Mouse (Mus musculus): ENCODE measurements around the gene Rpa3.

Gene Rpa3

DNA sequence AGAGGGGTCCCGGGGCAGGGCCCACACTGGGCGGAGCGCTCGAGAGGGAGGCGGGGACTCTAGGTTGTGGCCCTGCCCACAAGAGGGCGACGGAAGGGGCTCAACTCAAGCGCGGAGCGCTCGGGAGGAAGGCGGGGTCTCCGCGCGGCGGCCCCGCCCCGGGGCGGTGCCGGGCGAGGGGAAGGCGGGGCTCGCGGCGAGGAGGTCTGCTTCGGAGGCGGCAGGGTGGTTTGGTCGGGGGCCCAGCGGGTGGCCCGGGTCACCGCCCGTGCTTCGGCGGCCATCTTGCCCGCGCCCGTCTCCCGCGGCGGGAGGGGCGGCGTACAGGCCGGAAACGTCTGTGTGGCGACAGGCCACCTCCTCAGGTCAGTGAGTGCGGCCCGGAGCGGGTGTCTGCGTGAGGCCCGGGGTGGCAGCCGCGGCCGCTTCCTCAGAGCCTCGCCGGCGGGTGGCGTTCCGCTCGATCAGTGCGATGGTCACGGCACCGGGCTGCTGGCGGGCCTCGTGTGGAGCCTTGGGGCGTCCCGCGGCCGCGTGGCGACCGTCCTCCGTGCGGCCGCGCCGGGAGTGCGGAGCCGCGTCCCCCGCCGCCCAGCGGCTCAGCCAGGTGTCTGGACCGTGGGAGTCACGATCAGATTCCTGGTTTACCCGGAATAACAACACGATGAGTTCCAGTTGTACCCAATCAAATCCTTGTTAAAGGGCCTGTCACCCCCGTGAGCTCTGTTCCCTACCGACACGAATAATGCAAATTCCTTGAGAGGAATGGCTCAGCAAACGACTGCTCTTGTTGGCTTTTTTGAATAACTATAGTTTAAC lies 49.7 kb downstream of the Rpa3 start, which contains the start of gene Mios:
Gene Mios (plus strand): TSS at position 176 of the 819 bp plus-strand sequence.
- peak; percentile 79 to 80 for DNase-seq (ENCODE audit: low spot score in 2 of 2)

Measured in right cerebral cortex, adult 2 months (tissue).